Mouse (Mus musculus) E14TG2a.4 (cell line): ENCODE data around the gene Etnppl.

ENCODE experiments used
- H3K27me3 ChIP-seq: 2 replicates; pipeline ENCODE4 v1.6.1; 2014; ENCODE audit warnings: low read length, control low read depth; ENCODE audit not compliant: insufficient read depth
- H3K36me3 ChIP-seq: 2 replicates; pipeline ENCODE4 v1.6.1; 2014; ENCODE audit warnings: low read length, control low read depth; ENCODE audit not compliant: insufficient read depth
- H3K4me1 ChIP-seq: replicated peaks from 2 replicates; pipeline ENCODE4 v1.6.1; 2014; ENCODE audit warnings: low read depth, low read length, control low read depth
- H3K4me3 ChIP-seq: replicated peaks from 2 replicates; pipeline ENCODE4 v1.5.1; 2014; ENCODE audit warnings: mild to moderate bottlenecking, low read length
- H3K9me3 ChIP-seq: 2 replicates; pipeline ENCODE4 v1.6.1; 2014; ENCODE audit warnings: low read length, control low read depth
- CTCF ChIP-seq: conservative IDR thresholded peaks from 2 replicates; pipeline ENCODE4 v1.5.1; 2014; ENCODE audit warnings: low read length
- NANOG ChIP-seq: IDR thresholded peaks from 2 replicates; pipeline ENCODE4 v1.6.1; 2014; ENCODE audit warnings: borderline replicate concordance, low read length, mixed read lengths
- POU5F1 ChIP-seq: IDR thresholded peaks from 2 replicates; pipeline ENCODE4 v1.6.1; 2014; ENCODE audit warnings: low read length, borderline replicate concordance

The Etnppl gene

GRCm38 (mm10) chr3:130595050-130595449 lies 22.2 kb upstream of the Etnppl start:
- H3K36me3 ChIP-seq = no peaks in the 10 kb centered on the region
- TF ChIP-seq NANOG (no peak), POU5F1 (no peak), CTCF (no peak)
- H3K4me3 ChIP-seq = no peak overlapping the region
- no peaks in the 10 kb centered on the region for H3K4me1 ChIP-seq
- H3K27me3 ChIP-seq = no peaks in the 10 kb centered on the region
- H3K9me3 ChIP-seq = no peaks in the 10 kb centered on the region

- TF ChIP-seq POU5F1 (no peak), CTCF (no peak), NANOG (no peak)
- H3K4me1 ChIP-seq = peaks cover 17% of the 10 kb centered on the region; the same call in 1 of the 2 replicates
- no peaks in the 10 kb centered on the region for H3K36me3 ChIP-seq
- no peak overlapping the region for H3K4me3 ChIP-seq
- H3K9me3 ChIP-seq = peaks cover 2% of the 10 kb centered on the region
- H3K27me3 ChIP-seq = peaks cover 3% of the 10 kb centered on the region; the same call in 1 of the 2 replicates
Measured at GRCm38 (mm10) chr3:130601491-130601890, 15.8 kb upstream of the Etnppl start.

- H3K4me1 ChIP-seq = no peaks in the 10 kb centered on the region
- H3K36me3 ChIP-seq = no peaks in the 10 kb centered on the region
- no peak for TF ChIP-seq POU5F1
- 0 out of 2 replicates have a peak, but pooled peaks have one; percentile 7 for TF ChIP-seq CTCF
- TF ChIP-seq NANOG = no peak
- no peaks in the 10 kb centered on the region for H3K27me3 ChIP-seq
- no peak overlapping the region for H3K4me3 ChIP-seq
- H3K9me3 ChIP-seq = no peaks in the 10 kb centered on the region; the same call in 1 of the 2 replicates
Measured at GRCm38 (mm10) chr3:130607924-130608323, 9.3 kb upstream of the Etnppl start.

- H3K9me3 ChIP-seq = no peaks in the 10 kb centered on the region
- no peaks in the 10 kb centered on the region for H3K36me3 ChIP-seq
- H3K4me3 ChIP-seq = no peak overlapping the region
- TF ChIP-seq NANOG (no peak), POU5F1 (no peak), CTCF (no peak)
- H3K4me1 ChIP-seq = peaks cover 12% of the 10 kb centered on the region
- H3K27me3 ChIP-seq = peaks cover 7% of the 10 kb centered on the region; the same call in 1 of the 2 replicates
Measured at GRCm38 (mm10) chr3:130614444-130614843, 2.8 kb upstream of the Etnppl start.

GRCm38 (mm10) chr3:130615625-130616024 lies 1.6 kb upstream of the Etnppl start:
- Histone ChIP-seq H3K27me3 (peaks cover 10% of the 10 kb centered on the region), H3K9me3 (no peaks in the 10 kb centered on the region), H3K36me3 (no peaks in the 10 kb centered on the region), H3K4me3 (no peak overlapping the region), H3K4me1 (peaks cover 12% of the 10 kb centered on the region)
- TF ChIP-seq CTCF (no peak), NANOG (no peak), POU5F1 (no peak)

GRCm38 (mm10) chr3:130620517-130621146 lies 3.4 kb downstream of the Etnppl start:
- peaks cover 11% of the 10 kb centered on the region for H3K4me1 ChIP-seq
- H3K36me3 ChIP-seq = no peaks in the 10 kb centered on the region
- TF ChIP-seq NANOG = no peak
- TF ChIP-seq POU5F1 = no peak
- no peak for TF ChIP-seq CTCF
- H3K4me3 ChIP-seq = no peak overlapping the region
- no peaks in the 10 kb centered on the region for H3K9me3 ChIP-seq
- peaks cover 13% of the 10 kb centered on the region for H3K27me3 ChIP-seq

GRCm38 (mm10) chr3:130628358-130628757 lies 11.1 kb downstream of the Etnppl start:
- TF ChIP-seq CTCF (peak; percentile 49), NANOG (no peak)
- Histone ChIP-seq H3K4me1 (no peaks in the 10 kb centered on the region), H3K36me3 (no peaks in the 10 kb centered on the region), H3K9me3 (0 out of 2 replicates have a peak, but pooled peaks cover 6% of the 10 kb centered on the region), H3K27me3 (no peaks in the 10 kb centered on the region), H3K4me3 (no peak overlapping the region)

GRCm38 (mm10) chr3:130633859-130634258 lies 16.6 kb downstream of the Etnppl start:
- no peak for TF ChIP-seq CTCF
- TF ChIP-seq NANOG = no peak
- TF ChIP-seq POU5F1 = no peak
- no peaks in the 10 kb centered on the region for H3K9me3 ChIP-seq
- H3K27me3 ChIP-seq = no peaks in the 10 kb centered on the region
- no peaks in the 10 kb centered on the region for H3K36me3 ChIP-seq
- no peak overlapping the region for H3K4me3 ChIP-seq
- no peaks in the 10 kb centered on the region for H3K4me1 ChIP-seq

- Histone ChIP-seq H3K36me3 (no peaks in the 10 kb centered on the region), H3K4me3 (no peak overlapping the region), H3K9me3 (no peaks in the 10 kb centered on the region), H3K27me3 (0 out of 2 replicates have a peak, but pooled peaks cover 4% of the 10 kb centered on the region), H3K4me1 (no peaks in the 10 kb centered on the region)
- no peak for TF ChIP-seq POU5F1
Measured at GRCm38 (mm10) chr3:130646110-130646810, 29.0 kb downstream of the Etnppl start.
